Mouse (Mus musculus) gastrocnemius, postnatal 36 days (tissue): Measurements from ENCODE around the gene Gng8. TPM values are rescaled to one million over a fixed set of nuclear protein-coding genes. Genes with fewer than 3 reads are reported as not detected.

Experiments
- DNase-seq, 2 experiments: peaks; one replicate each; pipeline ENCODE4 v3.0.0; 2022
- intact Hi-C: fragments of 180-260 bp; cut with DNase I; formaldehyde crosslinking; loops from one replicate; pipeline ENCODE4 v1.15.1; 2025
- total RNA-seq, 2 experiments: library from RNA; stranded (reverse); gene quantifications; 2 replicates each; pipeline ENCODE4 v1.2.3; 2021

Gng8 gene
- total RNA-seq, 2 experiments from 2014 or later, result 0.54 TPM; not detected in 1

- intact Hi-C loops, result no loop called here
- peak in 1 of 2 experiments; percentile 31 for DNase-seq
These were observed 30.3 kb downstream of the Gng8 start for GRCm38 (mm10) chr7:16921881-16922335.

GRCm38 (mm10) chr7:16922360-16922973 is 30.9 kb downstream of the Gng8 start:
- intact Hi-C loops, result no loop called here
- DNase-seq, result peak in 1 of 2 experiments; percentile 32

DNA sequence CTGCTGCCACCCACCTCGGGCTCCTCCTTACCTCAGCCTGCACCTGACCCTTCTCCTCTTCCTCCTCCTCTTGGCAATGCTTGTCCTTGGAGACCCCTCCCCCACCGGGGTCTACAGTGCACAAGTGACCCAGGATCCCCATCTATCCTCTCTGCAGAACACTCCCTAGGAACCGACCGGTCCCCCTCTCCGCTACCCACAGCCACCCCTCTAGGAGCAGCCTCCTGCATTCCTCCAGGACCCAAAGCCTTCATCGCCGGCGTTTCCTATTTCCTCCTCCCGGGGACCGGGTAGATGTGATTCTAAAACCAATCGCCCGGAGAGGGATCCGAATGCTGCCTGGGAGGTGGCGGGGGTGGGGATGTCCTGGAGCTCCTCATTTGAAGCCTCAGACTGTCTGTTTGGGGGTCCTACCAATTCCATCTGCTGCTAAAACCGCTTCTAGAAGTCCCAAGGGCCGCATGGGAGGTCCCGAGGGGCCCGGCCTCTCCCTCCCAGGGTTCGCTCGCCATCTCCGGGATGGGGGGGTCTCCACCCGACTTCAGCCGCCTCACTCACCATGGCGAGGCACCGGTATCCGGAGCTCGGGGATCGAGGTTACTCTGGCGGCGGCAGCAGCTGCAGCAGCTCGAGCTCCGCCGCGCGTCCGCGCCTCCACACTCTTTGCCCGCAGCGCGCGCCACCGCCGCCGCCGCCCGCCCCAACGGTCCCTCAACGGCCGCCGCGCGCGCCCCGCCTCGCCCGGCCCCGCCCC is 31.9 kb downstream of the Gng8 start:
- no peak for DNase-seq
- intact Hi-C loops, result no loop called here

GRCm38 (mm10) chr7:16924037-16924834 is 32.6 kb downstream of the Gng8 start, which contains the start of gene Calm3:
Gene Calm3 (minus strand): TSS chr7:16924114.
- DNase-seq, result peak; percentile 98 to 100
- intact Hi-C loops, result no loop called here

GRCm38 (mm10) chr7:16928341-16928740 is 36.8 kb downstream of the Gng8 start:
- no peak for DNase-seq
- intact Hi-C loops, result no loop called here

DNA sequence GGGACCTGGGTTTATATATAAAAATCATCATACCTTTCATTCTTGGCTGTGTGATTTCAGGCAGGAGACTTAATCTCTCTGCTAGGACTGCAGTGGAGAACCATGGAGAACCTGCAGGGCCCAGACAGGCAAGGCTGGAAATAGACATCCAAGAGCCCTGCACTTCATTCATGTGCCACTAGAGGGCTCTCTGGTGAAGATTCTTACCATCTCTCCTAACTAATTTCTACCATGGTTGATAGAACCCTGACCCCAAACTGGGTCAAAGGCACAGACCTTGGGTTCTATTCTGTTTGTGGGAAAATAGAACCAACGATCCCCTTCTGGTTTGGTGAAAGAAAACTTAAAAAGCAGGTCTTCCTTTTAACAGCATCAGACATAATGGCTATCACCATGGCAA is 39.3 kb downstream of the Gng8 start:
- intact Hi-C loops, result loop anchor here (5.0 kb wide), 1 partner anchor 131 kb away; the partner anchor contains the start of gene Hif3a
- no peak for DNase-seq

DNA sequence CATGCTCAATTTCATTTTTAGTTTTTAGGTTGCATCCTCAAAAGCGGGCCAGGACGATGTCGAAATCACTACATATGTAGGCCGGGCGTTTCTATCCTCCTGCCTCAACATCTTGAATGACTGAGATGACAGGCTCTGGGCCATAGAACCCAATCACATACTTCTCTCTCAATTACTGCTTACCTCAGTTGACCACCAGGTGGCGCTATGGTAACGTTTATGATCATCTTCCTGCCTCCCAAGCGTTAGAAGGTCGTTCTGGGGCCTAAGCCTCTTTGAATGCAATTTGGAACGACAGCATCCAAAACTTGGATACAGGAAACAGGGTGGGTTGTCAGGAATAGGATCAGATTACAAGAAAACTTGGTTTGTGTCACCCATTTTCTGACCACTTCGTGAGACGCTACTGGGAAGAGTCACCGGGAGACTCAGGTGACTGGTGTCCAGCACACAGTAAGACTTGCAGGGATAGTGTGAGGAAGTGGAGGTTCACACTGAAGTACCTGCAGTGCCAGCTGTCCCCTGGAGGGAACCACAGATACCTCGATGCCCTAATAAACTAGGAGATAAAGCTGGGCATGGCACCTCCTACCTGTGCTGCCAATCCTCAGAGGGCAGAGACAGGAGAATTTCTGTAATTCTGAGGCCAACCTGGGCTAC is 40.5 kb downstream of the Gng8 start:
- intact Hi-C loops, result loop anchor here (1.0 to 5.0 kb wide), 2 partner anchors 67 to 130 kb away; partner anchors contain the start of gene Hif3a
- DNase-seq, result peak; percentile 48 to 73

- intact Hi-C loops, result loop anchor here (1.0 to 5.0 kb wide), 3 partner anchors 17 to 129 kb away; partner anchors contain the start of gene Hif3a
- DNase-seq, result no peak
These were observed 41.4 kb downstream of the Gng8 start for GRCm38 (mm10) chr7:16932704-16933577.

- intact Hi-C loops, result no loop called here
- DNase-seq, result no peak
These were observed 45.7 kb downstream of the Gng8 start for GRCm38 (mm10) chr7:16937312-16937711.

DNA sequence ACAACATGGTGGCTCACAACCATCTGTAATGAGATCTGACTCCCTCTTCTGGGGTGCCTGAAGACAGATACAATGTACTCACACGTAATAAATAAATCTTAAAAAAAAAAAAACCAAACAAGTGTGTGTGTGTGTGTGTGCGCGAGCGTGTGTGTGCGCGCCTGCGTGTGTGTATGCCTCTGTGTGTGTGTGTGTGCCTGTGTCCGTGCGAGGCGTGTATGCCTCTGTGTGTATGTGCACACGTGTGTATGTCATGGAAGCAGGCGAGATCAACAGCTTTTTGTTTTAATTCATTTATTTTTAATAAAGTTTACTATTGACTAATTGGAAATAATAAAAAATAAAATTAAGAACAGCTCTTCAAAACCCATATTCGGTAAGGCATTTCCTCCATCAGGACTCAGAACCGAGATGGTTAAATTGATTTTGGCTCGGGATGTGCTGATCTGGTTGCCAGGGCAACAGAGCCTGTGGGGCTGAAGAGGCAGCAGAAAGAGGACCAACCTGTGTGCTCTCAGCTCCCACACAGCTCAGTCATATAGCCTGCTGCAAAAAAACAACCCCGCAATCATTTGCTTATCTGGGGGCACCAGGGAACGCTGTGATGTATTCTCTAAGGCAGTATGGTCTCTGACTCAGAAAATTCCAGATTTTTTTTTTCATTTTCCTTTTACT is 46.7 kb downstream of the Gng8 start:
- intact Hi-C loops, result no loop called here
- DNase-seq, result no peak

GRCm38 (mm10) chr7:16940292-16940691 is 48.7 kb downstream of the Gng8 start:
- DNase-seq, result no peak
- intact Hi-C loops, result no loop called here

DNA sequence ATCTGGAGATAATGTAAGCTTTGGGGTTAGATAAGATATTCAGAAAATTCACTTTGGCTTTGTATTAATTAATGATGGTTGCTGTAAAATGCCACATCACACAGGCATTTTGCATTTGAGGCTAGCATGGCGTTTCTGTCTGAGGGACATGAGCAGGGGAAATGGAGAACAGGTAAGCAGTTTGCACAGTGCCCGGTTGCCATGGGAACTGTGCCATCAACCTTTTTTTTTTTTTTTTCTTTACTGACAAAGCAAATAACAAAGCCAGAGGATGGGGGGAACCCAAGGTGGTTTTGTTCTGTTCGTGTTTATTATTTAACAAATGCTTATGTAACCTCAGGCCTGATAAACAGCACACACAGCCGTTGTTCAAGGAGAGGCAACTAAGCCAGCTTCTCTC is 51.3 kb downstream of the Gng8 start:
- intact Hi-C loops, result no loop called here
- no peak for DNase-seq

GRCm38 (mm10) chr7:16944061-16944807 is 52.6 kb downstream of the Gng8 start, which contains the start of gene Pnmal2:
Gene Pnmal2 (plus strand): TSS chr7:16944682.
- intact Hi-C loops, result no loop called here
- peak; percentile 64 for DNase-seq

DNA sequence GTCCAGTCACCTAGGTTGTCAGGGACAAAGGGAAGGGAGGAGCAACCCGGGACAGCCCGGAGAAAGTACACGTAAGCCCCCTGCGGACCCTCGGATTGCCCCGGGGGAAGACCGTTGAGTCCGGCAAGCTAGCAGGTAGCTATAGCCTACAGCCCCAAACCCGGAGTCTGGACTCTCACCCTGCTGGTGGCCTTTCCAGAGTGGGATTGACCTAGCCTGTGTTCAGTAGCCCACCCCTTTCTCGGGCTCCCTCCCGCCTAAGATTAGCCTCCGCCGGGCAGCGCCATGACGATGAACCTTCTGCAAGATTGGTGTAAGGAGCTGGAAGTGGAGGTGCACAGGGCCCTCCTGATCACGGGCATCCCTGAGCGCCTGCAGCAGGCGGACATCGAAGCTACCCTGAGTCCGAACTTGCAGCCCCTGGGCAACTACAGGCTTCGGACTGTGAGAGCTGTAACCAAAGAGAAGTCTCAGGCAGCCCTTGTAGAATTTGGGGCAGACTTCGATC is 53.3 kb downstream of the Gng8 start:
- intact Hi-C loops, result no loop called here
- DNase-seq, result no peak
